Mouse (Mus musculus): Measurements from ENCODE around the gene Fam92b. TPM values are rescaled to one million over a fixed set of nuclear protein-coding genes. Genes with fewer than 3 reads are reported as not detected.

The Fam92b gene
- total and polyA plus RNA-seq, 2 experiments from 2014 or later: 1.0 to 1.7 TPM

DNA sequence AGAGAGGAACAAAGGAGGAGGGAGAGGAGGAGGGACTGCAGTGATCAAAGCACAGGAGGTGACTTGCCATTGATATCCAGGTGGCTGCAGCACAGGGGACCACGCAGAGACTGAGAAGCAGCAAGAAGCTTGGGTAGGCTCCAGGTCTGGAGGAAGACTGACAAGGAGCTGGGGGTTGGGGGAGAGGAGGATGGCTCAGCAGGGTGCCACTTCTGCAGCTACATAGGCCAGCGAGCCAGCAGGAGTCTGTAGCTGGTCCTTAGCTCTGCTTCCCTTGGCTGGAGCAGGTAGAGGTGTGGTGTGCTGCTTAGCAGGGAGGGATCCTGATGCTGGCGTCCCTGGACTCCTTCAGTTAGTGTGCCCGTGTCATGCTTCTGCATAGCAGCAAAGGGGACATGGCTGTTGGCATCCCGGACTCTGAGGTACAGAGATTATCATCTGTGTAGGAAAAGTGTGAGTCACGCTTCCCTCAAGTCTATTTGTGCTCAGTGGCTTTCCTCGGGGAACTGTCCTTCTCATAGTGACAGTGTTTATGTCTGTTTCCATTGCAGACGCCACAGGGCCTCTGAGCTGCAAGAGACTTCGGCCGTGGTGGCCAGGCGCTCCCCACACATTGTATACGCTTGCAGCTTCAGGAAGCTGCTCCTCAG, 32.5 kb downstream of the Fam92b start:
- Histone ChIP-seq H3K4me3 (ENCODE audit: low read depth, low read length) (no peak overlapping the region), H3K9me3 (ENCODE audit: low read length) (no peaks in the 10 kb centered on the region), H3K36me3 (ENCODE audit: insufficient read depth, low read length) (peaks cover 6% of the 10 kb centered on the region; the same call in 1 of the 2 replicates), H3K4me1 (ENCODE audit: insufficient read depth, low read length) (peaks cover 6% of the 10 kb centered on the region; the same call in 1 of the 2 replicates), H3K27ac (ENCODE audit: low read depth, low read length) (peak overlapping the region; percentile 55), H3K9ac (replicated peaks; ENCODE audit: low read length, poor library complexity, severe bottlenecking) (0 out of 2 replicates have a peak overlapping the region, but pooled peaks have one; percentile 5), H3K27me3 (ENCODE audit: insufficient read depth, low read length) (no peaks in the 10 kb centered on the region), H3K4me2 (ENCODE audit: low read depth, low read length, poor library complexity, severe bottlenecking) (no peak overlapping the region)
- ATAC-seq (ENCODE audit: low FRiP score): peak; percentile 62; the same call in 1 of the 2 replicates
- WGBS: 43% methylated on average over 12 of the region's 12 CpGs
- peak; percentile 35 for DNase-seq (ENCODE audit: low spot score)
- TF ChIP-seq CTCF (IDR thresholded peaks at IDR 0.05): no peak

GRCm38 (mm10) chr8:120143911-120144651, 33.2 kb downstream of the Fam92b start:
- ATAC-seq (ENCODE audit: low FRiP score) (peak; percentile 73), DNase-seq (ENCODE audit: low spot score) (peak; percentile 50)
- Histone ChIP-seq H3K4me3 (ENCODE audit: low read depth, low read length) (no peak overlapping the region), H3K36me3 (ENCODE audit: insufficient read depth, low read length) (peaks cover 6% of the 10 kb centered on the region; the same call in 1 of the 2 replicates), H3K9me3 (ENCODE audit: low read length) (no peaks in the 10 kb centered on the region), H3K4me1 (ENCODE audit: insufficient read depth, low read length) (peaks cover 6% of the 10 kb centered on the region; the same call in 1 of the 2 replicates), H3K9ac (replicated peaks; ENCODE audit: low read length, poor library complexity, severe bottlenecking) (peak overlapping the region; percentile 5; the same call in 1 of the 2 replicates), H3K27me3 (ENCODE audit: insufficient read depth, low read length) (no peaks in the 10 kb centered on the region), H3K27ac (ENCODE audit: low read depth, low read length) (peak overlapping the region; percentile 57), H3K4me2 (ENCODE audit: low read depth, low read length, poor library complexity, severe bottlenecking) (no peak overlapping the region)
- TF ChIP-seq CTCF (IDR thresholded peaks at IDR 0.05): no peak
- WGBS: 49% methylated on average over 15 of the region's 15 CpGs

DNA sequence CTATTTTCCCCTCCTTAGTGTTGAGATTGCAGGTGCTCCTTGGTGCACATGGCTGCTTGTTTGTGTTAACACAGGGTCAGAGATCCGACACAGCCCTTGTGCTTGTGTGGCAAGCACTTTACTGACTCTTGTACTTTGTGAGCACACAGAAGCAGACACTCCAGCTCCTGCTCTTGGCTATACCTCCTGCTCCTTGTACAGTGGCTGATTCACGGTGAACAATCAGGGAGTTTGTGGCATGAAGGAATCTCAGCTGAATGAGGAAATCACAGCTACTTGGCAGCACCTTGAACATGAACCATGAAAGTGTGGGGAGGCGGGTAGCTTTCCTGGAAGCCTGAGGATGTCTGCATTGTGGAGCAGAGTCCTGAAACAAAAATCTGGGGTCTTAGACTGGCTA, 36.5 kb downstream of the Fam92b start:
- H3K27me3 ChIP-seq (ENCODE audit: insufficient read depth, low read length): no peaks in the 10 kb centered on the region
- ATAC-seq (ENCODE audit: low FRiP score) (no peak), DNase-seq (ENCODE audit: low spot score) (no peak)
- no peaks in the 10 kb centered on the region for H3K36me3 ChIP-seq (ENCODE audit: insufficient read depth, low read length)
- H3K9me3 ChIP-seq (ENCODE audit: low read length): no peaks in the 10 kb centered on the region
- H3K4me1 ChIP-seq (ENCODE audit: insufficient read depth, low read length): peaks cover 6% of the 10 kb centered on the region; the same call in 1 of the 2 replicates
- H3K27ac ChIP-seq (ENCODE audit: low read depth, low read length): no peak overlapping the region
- no peak overlapping the region for H3K9ac ChIP-seq (replicated peaks; ENCODE audit: low read length, poor library complexity, severe bottlenecking)
- WGBS: 62% methylated on average over 3 of the region's 3 CpGs
- H3K4me3 ChIP-seq (ENCODE audit: low read depth, low read length): no peak overlapping the region
- no peak for TF ChIP-seq CTCF (IDR thresholded peaks at IDR 0.05)
- no peak overlapping the region for H3K4me2 ChIP-seq (ENCODE audit: low read depth, low read length, poor library complexity, severe bottlenecking)

DNA sequence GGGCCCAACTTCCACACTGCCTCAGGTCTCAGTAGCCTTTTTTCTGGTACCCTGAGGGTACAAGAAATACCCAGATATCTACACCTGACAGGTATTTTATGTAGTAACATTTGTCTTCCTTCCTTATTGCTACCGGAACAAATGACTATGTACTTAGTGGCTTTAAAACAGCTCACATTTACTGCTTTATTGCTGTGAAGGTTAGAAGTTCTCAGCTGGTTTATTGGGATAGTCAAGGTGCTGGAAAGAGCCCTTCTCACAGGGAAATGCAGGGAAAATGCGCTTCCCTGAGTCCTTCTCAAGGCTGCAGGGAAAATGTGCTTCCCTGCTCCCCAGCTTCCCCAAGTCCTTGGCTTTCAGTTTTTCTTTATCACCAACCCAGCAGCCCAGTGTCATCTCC, 38.3 kb downstream of the Fam92b start:
- DNase-seq (ENCODE audit: low spot score): no peak
- H3K36me3 ChIP-seq (ENCODE audit: insufficient read depth, low read length): no peaks in the 10 kb centered on the region
- ATAC-seq (ENCODE audit: low FRiP score): no peak
- no peak overlapping the region for H3K4me3 ChIP-seq (ENCODE audit: low read depth, low read length)
- TF ChIP-seq CTCF (IDR thresholded peaks at IDR 0.05): no peak
- H3K9ac ChIP-seq (replicated peaks; ENCODE audit: low read length, poor library complexity, severe bottlenecking): no peak overlapping the region
- 91% methylated on average over 2 of the region's 2 CpGs for WGBS
- peaks cover 3% of the 10 kb centered on the region; the same call in 1 of the 2 replicates for H3K4me1 ChIP-seq (ENCODE audit: insufficient read depth, low read length)
- H3K4me2 ChIP-seq (ENCODE audit: low read depth, low read length, poor library complexity, severe bottlenecking): no peak overlapping the region
- H3K27ac ChIP-seq (ENCODE audit: low read depth, low read length): no peak overlapping the region
- H3K9me3 ChIP-seq (ENCODE audit: low read length): no peaks in the 10 kb centered on the region
- no peaks in the 10 kb centered on the region for H3K27me3 ChIP-seq (ENCODE audit: insufficient read depth, low read length)

- H3K4me3 ChIP-seq (ENCODE audit: low read depth, low read length): no peak overlapping the region
- no peak overlapping the region for H3K4me2 ChIP-seq (ENCODE audit: low read depth, low read length, poor library complexity, severe bottlenecking)
- H3K27me3 ChIP-seq (ENCODE audit: insufficient read depth, low read length): no peaks in the 10 kb centered on the region
- no peaks in the 10 kb centered on the region for H3K9me3 ChIP-seq (ENCODE audit: low read length)
- H3K9ac ChIP-seq (replicated peaks; ENCODE audit: low read length, poor library complexity, severe bottlenecking): no peak overlapping the region
- TF ChIP-seq CTCF (IDR thresholded peaks at IDR 0.05): no peak
- H3K36me3 ChIP-seq (ENCODE audit: insufficient read depth, low read length): no peaks in the 10 kb centered on the region
- 53% methylated on average over 7 of the region's 7 CpGs for WGBS
- peak; percentile 50 for DNase-seq (ENCODE audit: low spot score)
- ATAC-seq (ENCODE audit: low FRiP score): no peak
- no peaks in the 10 kb centered on the region for H3K4me1 ChIP-seq (ENCODE audit: insufficient read depth, low read length)
- no peak overlapping the region for H3K27ac ChIP-seq (ENCODE audit: low read depth, low read length)
Observed at GRCm38 (mm10) chr8:120136618-120137017, 40.6 kb downstream of the Fam92b start.

GRCm38 (mm10) chr8:120135687-120136086, 41.6 kb downstream of the Fam92b start:
- Histone ChIP-seq H3K36me3 (ENCODE audit: insufficient read depth, low read length) (no peaks in the 10 kb centered on the region), H3K4me2 (ENCODE audit: low read depth, low read length, poor library complexity, severe bottlenecking) (no peak overlapping the region), H3K27me3 (ENCODE audit: insufficient read depth, low read length) (no peaks in the 10 kb centered on the region), H3K9me3 (ENCODE audit: low read length) (no peaks in the 10 kb centered on the region), H3K4me3 (ENCODE audit: low read depth, low read length) (no peak overlapping the region), H3K9ac (replicated peaks; ENCODE audit: low read length, poor library complexity, severe bottlenecking) (no peak overlapping the region), H3K27ac (ENCODE audit: low read depth, low read length) (no peak overlapping the region), H3K4me1 (ENCODE audit: insufficient read depth, low read length) (no peaks in the 10 kb centered on the region)
- ATAC-seq (ENCODE audit: low FRiP score): no peak
- no peak for DNase-seq (ENCODE audit: low spot score)
- TF ChIP-seq CTCF (IDR thresholded peaks at IDR 0.05): no peak
- WGBS: 89% methylated on average over 7 of the region's 7 CpGs
